Mouse (Mus musculus) stomach, postnatal 0 days (tissue): ENCODE data around the gene Cpne2. TPM values are rescaled to one million over a fixed set of nuclear protein-coding genes. Genes with fewer than 3 reads are reported as not detected.

Experiments used
- ATAC-seq: fragments of 200-750 bp; cut with Nextera tagmentation; 2 replicates; pipeline ENCODE4 v1.8.0; 2017; ENCODE audit not compliant: low FRiP score, low TSS enrichment
- DNase-seq: peaks from one replicate; pipeline ENCODE4 v3.0.0-alpha.2; 2016; ENCODE audit warnings: low spot score
- H3K27ac ChIP-seq: fragments of 300-500 bp; sonication (generic); replicated peaks from 2 replicates; pipeline ENCODE4 v1.5.1; 2014; ENCODE audit warnings: mild to moderate bottlenecking, control low read depth
- H3K27me3 ChIP-seq: fragments of 300-500 bp; sonication (generic); 2 replicates; pipeline ENCODE4 v1.6.1; 2014; ENCODE audit warnings: low read length; ENCODE audit not compliant: control insufficient read depth, insufficient read depth
- H3K36me3 ChIP-seq: fragments of 300-500 bp; sonication (generic); 2 replicates; pipeline ENCODE4 v1.6.1; 2014; ENCODE audit warnings: low read length, mixed read lengths; ENCODE audit not compliant: control insufficient read depth, insufficient read depth
- H3K4me1 ChIP-seq: fragments of 300-500 bp; sonication (generic); replicated peaks from 2 replicates; pipeline ENCODE4 v1.6.1; 2014; ENCODE audit warnings: antibody characterized with exemption; ENCODE audit not compliant: control insufficient read depth, insufficient read depth
- H3K4me2 ChIP-seq: fragments of 300-500 bp; sonication (generic); replicated peaks from 2 replicates; pipeline ENCODE4 v1.6.1; 2014; ENCODE audit warnings: low read depth, mild to moderate bottlenecking, control low read depth, moderate library complexity
- H3K4me3 ChIP-seq: fragments of 300-500 bp; sonication (generic); 2 replicates; pipeline ENCODE4 v1.5.1; 2014; ENCODE audit warnings: low read depth, low read length, control low read depth
- H3K9ac ChIP-seq: fragments of 300-500 bp; sonication (generic); 2 replicates; pipeline ENCODE4 v1.6.1; 2014; ENCODE audit warnings: mild to moderate bottlenecking, low read length, control low read depth, mixed read lengths
- H3K9me3 ChIP-seq: fragments of 300-500 bp; sonication (generic); 2 replicates; pipeline ENCODE4 v1.6.1; 2016; ENCODE audit warnings: low read length; ENCODE audit not compliant: control insufficient read depth
- CTCF ChIP-seq: IDR thresholded peaks from 2 replicates; pipeline ENCODE4 v1.5.1; 2016; ENCODE audit warnings: antibody characterized with exemption, low read depth, mild to moderate bottlenecking, moderate library complexity
- EP300 ChIP-seq: optimal IDR thresholded peaks from 2 replicates; pipeline ENCODE3; 2016; ENCODE audit warnings: antibody characterized with exemption
- WGBS: fragments of 180-500 bp; shearing (Covaris S2); extraction: QIAGEN DNeasy Blood & Tissue Kit; methylation state at CpG from one replicate; pipeline ENCODE4 v1.1.7; 2014; 5-methylcytosine and 5-hydroxymethylcytosine counted together
- polyA plus RNA-seq: library from polyadenylated mRNA; unstranded; fragments of >200 nt; fragmentation: Nextera tagmentation; extraction: Ambion mirVana; gene quantifications from 2 replicates; pipeline ENCODE4 v1.2.1, GENCODE M21; 2015

The Cpne2 gene
- polyA plus RNA-seq, 1 experiment from 2014 or later, result 6.2 TPM

GRCm38 (mm10) chr8:94537456-94537855 is 4.7 kb downstream of the Cpne2 start:
- ATAC-seq (no peak), DNase-seq (no peak)
- no peak overlapping the region for H3K9ac ChIP-seq
- H3K4me3 ChIP-seq, result no peak overlapping the region
- H3K36me3 ChIP-seq, result no peaks in the 10 kb centered on the region
- no peaks in the 10 kb centered on the region for H3K9me3 ChIP-seq
- H3K4me2 ChIP-seq, result no peak overlapping the region
- WGBS, result 71% methylated on average over 2 of the region's 2 CpGs
- H3K27ac ChIP-seq, result no peak overlapping the region
- H3K4me1 ChIP-seq, result no peaks in the 10 kb centered on the region; the same call in 1 of the 2 replicates
- H3K27me3 ChIP-seq, result no peaks in the 10 kb centered on the region
- TF ChIP-seq CTCF (no peak), EP300 (no peak)

- Histone ChIP-seq H3K27me3 (no peaks in the 10 kb centered on the region), H3K4me2 (no peak overlapping the region), H3K4me3 (no peak overlapping the region), H3K27ac (no peak overlapping the region), H3K4me1 (no peaks in the 10 kb centered on the region), H3K36me3 (no peaks in the 10 kb centered on the region), H3K9ac (no peak overlapping the region), H3K9me3 (no peaks in the 10 kb centered on the region)
- ATAC-seq (no peak), DNase-seq (no peak)
- TF ChIP-seq EP300 (no peak), CTCF (no peak)
- WGBS, result 75% methylated on average over 2 of the region's 2 CpGs
These were observed 7.2 kb downstream of the Cpne2 start for GRCm38 (mm10) chr8:94540025-94540424.

- Histone ChIP-seq H3K9me3 (no peaks in the 10 kb centered on the region), H3K4me3 (no peak overlapping the region), H3K27ac (no peak overlapping the region), H3K27me3 (no peaks in the 10 kb centered on the region), H3K36me3 (no peaks in the 10 kb centered on the region), H3K4me1 (no peaks in the 10 kb centered on the region), H3K4me2 (no peak overlapping the region), H3K9ac (no peak overlapping the region)
- 55% methylated on average over 16 of the region's 18 CpGs for WGBS
- peak; percentile 29 for DNase-seq
- TF ChIP-seq CTCF (no peak), EP300 (no peak)
- ATAC-seq, result no peak
These were observed 8.4 kb downstream of the Cpne2 start for GRCm38 (mm10) chr8:94540889-94541795.

GRCm38 (mm10) chr8:94543981-94544380 is 11.2 kb downstream of the Cpne2 start:
- Histone ChIP-seq H3K9me3 (no peaks in the 10 kb centered on the region), H3K4me3 (no peak overlapping the region), H3K27ac (no peak overlapping the region), H3K27me3 (no peaks in the 10 kb centered on the region), H3K9ac (no peak overlapping the region), H3K4me2 (no peak overlapping the region), H3K4me1 (no peaks in the 10 kb centered on the region), H3K36me3 (no peaks in the 10 kb centered on the region)
- WGBS, result 62% methylated on average over 8 of the region's 8 CpGs
- ATAC-seq (no peak), DNase-seq (no peak)
- TF ChIP-seq CTCF, result no peak
- TF ChIP-seq EP300, result no peak

- no peak overlapping the region for H3K27ac ChIP-seq
- TF ChIP-seq EP300 (no peak), CTCF (no peak)
- 75% methylated on average over 5 of the region's 5 CpGs for WGBS
These were observed 16.3 kb downstream of the Cpne2 start for GRCm38 (mm10) chr8:94549041-94549440.

GRCm38 (mm10) chr8:94549482-94549881 is 16.7 kb downstream of the Cpne2 start:
- Histone ChIP-seq H3K4me2 (no peak overlapping the region), H3K36me3 (no peaks in the 10 kb centered on the region), H3K27ac (no peak overlapping the region), H3K4me3 (no peak overlapping the region), H3K9ac (no peak overlapping the region), H3K27me3 (no peaks in the 10 kb centered on the region), H3K9me3 (no peaks in the 10 kb centered on the region), H3K4me1 (no peaks in the 10 kb centered on the region)
- ATAC-seq (no peak), DNase-seq (no peak)
- TF ChIP-seq CTCF, result no peak
- TF ChIP-seq EP300, result no peak
- 55% methylated on average over 5 of the region's 5 CpGs for WGBS

More at GRCm38 (mm10) chr8:94549041-94549440, 16.3 kb downstream of the Cpne2 start:
- DNase-seq, result no peak
- no peaks in the 10 kb centered on the region for H3K4me1 ChIP-seq
- no peak overlapping the region for H3K4me3 ChIP-seq
- no peak for ATAC-seq
- no peaks in the 10 kb centered on the region for H3K36me3 ChIP-seq
- no peak overlapping the region for H3K4me2 ChIP-seq
- H3K9ac ChIP-seq, result no peak overlapping the region
- no peaks in the 10 kb centered on the region for H3K27me3 ChIP-seq
- no peaks in the 10 kb centered on the region for H3K9me3 ChIP-seq
